Mouse (Mus musculus) kidney, postnatal 0 days (tissue): Measurements from ENCODE around the gene Acsm3. TPM values are rescaled to one million over a fixed set of nuclear protein-coding genes. Genes with fewer than 3 reads are reported as not detected.
"Not testable (repeated sequence)": the region's sequence is repeated elsewhere in the genome, so short reads cannot be mapped to it uniquely, and the experiment has no call there.

Experiments
- ATAC-seq: fragments of 200-750 bp; cut with Nextera tagmentation; replicated peaks from 2 replicates; pipeline ENCODE4 v1.8.0; 2017; ENCODE audit warnings: low read depth, moderate number of reproducible peaks, moderate TSS enrichment, moderate library complexity; ENCODE audit not compliant: low FRiP score
- DNase-seq: peaks from one replicate; pipeline ENCODE4 v3.0.0-alpha.2; 2016; ENCODE audit warnings: low spot score
- H3K27ac ChIP-seq: fragments of 300-500 bp; sonication (generic); 2 replicates; pipeline ENCODE4 v1.5.1; 2014; ENCODE audit warnings: mild to moderate bottlenecking
- H3K27me3 ChIP-seq: fragments of 300-500 bp; sonication (generic); 2 replicates; pipeline ENCODE4 v1.6.1; 2014; ENCODE audit warnings: low read length, mixed read lengths; ENCODE audit not compliant: insufficient read depth
- H3K36me3 ChIP-seq: fragments of 300-500 bp; sonication (generic); 2 replicates; pipeline ENCODE4 v1.6.1; 2014; ENCODE audit warnings: low read length, mixed read lengths; ENCODE audit not compliant: insufficient read depth
- H3K4me1 ChIP-seq: fragments of 300-500 bp; sonication (generic); replicated peaks from 2 replicates; pipeline ENCODE4 v1.6.1; 2014; ENCODE audit warnings: antibody characterized with exemption, low read length, mixed read lengths; ENCODE audit not compliant: insufficient read depth
- H3K4me2 ChIP-seq: fragments of 300-500 bp; sonication (generic); 2 replicates; pipeline ENCODE4 v1.6.1; 2014; ENCODE audit warnings: mild to moderate bottlenecking, low read length, moderate library complexity, mixed read lengths
- H3K4me3 ChIP-seq: fragments of 300-500 bp; sonication (generic); replicated peaks from 2 replicates; pipeline ENCODE4 v1.5.1; 2014; ENCODE audit warnings: low read depth, low read length
- H3K9ac ChIP-seq: fragments of 300-500 bp; sonication (generic); 2 replicates; pipeline ENCODE4 v1.6.1; 2014; ENCODE audit warnings: low read depth, low read length
- H3K9me3 ChIP-seq: fragments of 300-500 bp; sonication (generic); replicated peaks from 2 replicates; pipeline ENCODE4 v1.6.1; 2016; ENCODE audit warnings: low read length, inconsistent platforms, mixed read lengths
- CTCF ChIP-seq: IDR thresholded peaks from 2 replicates; pipeline ENCODE4 v1.5.1; 2016; ENCODE audit warnings: antibody characterized with exemption, low read depth, mild to moderate bottlenecking, moderate library complexity
- WGBS: fragments of 180-500 bp; shearing (Covaris S2); extraction: QIAGEN DNeasy Blood & Tissue Kit; methylation state at CpG from one replicate; pipeline ENCODE4 v1.1.7; 2014; 5-methylcytosine and 5-hydroxymethylcytosine counted together
- polyA plus RNA-seq: library from polyadenylated mRNA; unstranded; fragments of >200 nt; fragmentation: Nextera tagmentation; extraction: Ambion mirVana; gene quantifications from 2 replicates; pipeline ENCODE4 v1.2.1, GENCODE M21; 2015

The Acsm3 gene
- 0.82 and 0.99 TPM in 2 replicates for polyA plus RNA-seq

- Histone ChIP-seq H3K9me3 (no peaks in the 10 kb centered on the region), H3K4me2 (peak within 1 kb of the TSS; percentile 37), H3K27me3 (no peaks in the 10 kb centered on the region), H3K36me3 (no peaks in the 10 kb centered on the region), H3K27ac (no peak within 1 kb of the TSS), H3K4me1 (no peaks in the 10 kb centered on the region), H3K9ac (no peak within 1 kb of the TSS), H3K4me3 (no peak within 1 kb of the TSS)
- peak; percentile 17 for DNase-seq
- 0 out of 2 replicates have a peak, but pooled peaks have one; percentile 17 for ATAC-seq
- 15% methylated on average over 11 of the region's 11 CpGs for WGBS
- no peak for TF ChIP-seq CTCF
These were observed at the start of gene Acsm3 for GRCm38 (mm10) chr7:119760527-119760951. TSS of gene Acsm3 (plus strand) at chr7:119760923.

DNA sequence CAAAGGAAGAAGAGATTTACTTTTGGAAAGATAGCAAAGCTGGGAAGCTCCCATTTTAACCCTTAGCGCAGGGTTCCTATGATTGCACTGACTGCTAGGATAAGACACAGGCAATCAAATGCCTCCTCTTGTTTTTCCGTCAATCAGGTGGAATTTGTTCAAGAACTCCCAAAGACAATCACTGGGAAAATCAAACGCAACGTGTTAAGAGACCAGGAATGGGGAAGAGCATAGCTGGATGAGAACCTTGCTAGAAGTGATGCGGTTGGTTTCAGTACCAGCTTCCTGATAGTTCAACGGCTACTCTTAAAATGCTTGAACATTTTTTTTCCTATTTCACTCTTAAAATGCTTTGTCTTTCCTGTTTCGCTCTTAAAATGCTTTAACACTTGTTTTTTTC, 46.6 kb upstream of the Acsm3 start:
- peaks cover 27% of the 10 kb centered on the region for H3K36me3 ChIP-seq
- TF ChIP-seq CTCF, result no peak
- H3K27ac ChIP-seq, result no peak overlapping the region
- no peak overlapping the region for H3K9ac ChIP-seq
- no peak overlapping the region for H3K4me2 ChIP-seq
- DNase-seq (no peak), ATAC-seq (no peak)
- no peaks in the 10 kb centered on the region for H3K27me3 ChIP-seq
- H3K4me3 ChIP-seq, result no peak overlapping the region
- no peaks in the 10 kb centered on the region for H3K4me1 ChIP-seq
- 89% methylated on average over 7 of the region's 7 CpGs for WGBS
- no peaks in the 10 kb centered on the region for H3K9me3 ChIP-seq

- peak; percentile 70 for TF ChIP-seq CTCF
- Histone ChIP-seq H3K27me3 (no peaks in the 10 kb centered on the region), H3K9ac (peak within 1 kb of the TSS; percentile 90), H3K4me2 (peak within 1 kb of the TSS; percentile 88), H3K4me3 (peak within 1 kb of the TSS; percentile 96), H3K4me1 (0 out of 2 replicates have a peak, but pooled peaks cover 6% of the 10 kb centered on the region), H3K27ac (peak within 1 kb of the TSS; percentile 77), H3K36me3 (peaks cover 27% of the 10 kb centered on the region), H3K9me3 (no peaks in the 10 kb centered on the region)
- DNase-seq, result peak; percentile 94
- WGBS, result under 1% methylated on average over 60 of the region's 60 CpGs
- ATAC-seq, result peak; percentile 93
These were observed 40.3 kb upstream of the Acsm3 start, which contains the start of gene Thumpd1 for GRCm38 (mm10) chr7:119720253-119720946. TSS of gene Thumpd1 (minus strand) at chr7:119720798.

DNA sequence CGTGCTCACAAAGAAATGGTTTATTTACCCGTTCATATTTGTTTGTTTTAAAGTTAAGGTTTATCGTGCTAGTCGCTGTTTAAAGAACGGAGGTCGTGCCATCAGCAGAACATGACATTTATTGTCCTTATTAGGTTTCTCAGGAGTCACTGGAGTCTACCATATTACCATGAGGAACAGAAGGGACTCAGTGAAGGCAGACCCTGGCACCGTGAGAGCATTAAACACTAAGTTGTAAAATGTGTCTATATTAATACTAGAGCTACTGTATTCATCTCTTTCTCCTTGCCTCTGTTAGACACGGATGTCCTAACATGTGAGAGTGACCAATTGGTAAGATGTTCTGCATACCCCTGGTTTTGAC, 39.8 kb upstream of the Acsm3 start:
- Histone ChIP-seq H3K9me3 (no peaks in the 10 kb centered on the region), H3K4me3 (peak overlapping the region; percentile 96), H3K4me2 (peak overlapping the region; percentile 88), H3K27ac (0 out of 2 replicates have a peak overlapping the region, but pooled peaks have one; percentile 77), H3K27me3 (no peaks in the 10 kb centered on the region), H3K36me3 (peaks cover 22% of the 10 kb centered on the region), H3K4me1 (0 out of 2 replicates have a peak, but pooled peaks cover 6% of the 10 kb centered on the region), H3K9ac (peak overlapping the region; percentile 90; the same call in 1 of the 2 replicates)
- WGBS, result 10% methylated on average over 8 of the region's 8 CpGs
- no peak for TF ChIP-seq CTCF
- DNase-seq, result peak; percentile 10
- peak; percentile 30; the same call in 1 of the 2 replicates for ATAC-seq

DNA sequence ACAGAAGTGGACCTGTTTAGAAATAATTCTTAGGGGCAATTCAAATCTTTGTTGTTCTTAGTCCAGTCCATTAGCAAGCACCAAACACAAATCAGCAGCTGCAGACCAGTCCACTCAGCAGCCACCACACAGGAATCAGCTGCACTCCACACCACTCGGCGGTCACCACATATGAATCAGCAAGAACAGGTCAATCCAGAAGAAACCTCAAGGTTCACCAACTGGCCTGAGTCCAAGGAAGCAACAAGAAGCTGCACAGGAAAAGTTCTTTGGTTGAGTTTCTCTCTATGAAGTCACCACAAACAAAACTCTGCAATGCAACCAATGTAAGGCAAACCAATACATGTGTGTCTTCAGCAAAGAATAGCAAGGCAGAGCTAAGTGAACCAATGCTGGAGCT, 33.1 kb upstream of the Acsm3 start:
- Histone ChIP-seq H3K27ac (no peak overlapping the region), H3K4me2 (no peak overlapping the region), H3K4me1 (no peaks in the 10 kb centered on the region), H3K36me3 (no peaks in the 10 kb centered on the region), H3K9me3 (no peaks in the 10 kb centered on the region), H3K9ac (no peak overlapping the region), H3K4me3 (no peak overlapping the region), H3K27me3 (no peaks in the 10 kb centered on the region)
- DNase-seq (no peak), ATAC-seq (no peak)
- TF ChIP-seq CTCF, result no peak
- WGBS, result 93% methylated on average over 2 of the region's 2 CpGs

DNA sequence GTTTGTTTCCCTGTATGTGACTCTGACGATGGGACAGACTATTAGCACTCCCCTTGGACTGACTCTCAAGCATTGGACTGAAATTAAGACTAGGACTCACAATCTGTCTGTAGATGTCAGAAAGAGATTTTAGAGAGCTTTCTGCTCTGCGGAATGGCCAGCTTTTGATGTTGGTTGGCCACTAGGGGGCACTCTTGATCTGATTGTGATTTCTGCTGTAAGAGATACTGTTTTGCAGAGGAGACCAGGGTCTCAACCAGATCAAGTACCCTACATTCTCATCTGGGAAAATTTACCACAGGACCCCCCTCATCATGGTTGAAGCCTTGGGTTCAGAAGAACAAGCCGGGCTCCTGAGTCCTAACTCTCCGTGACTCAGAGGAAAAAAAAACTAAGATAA, 29.5 kb upstream of the Acsm3 start:
- H3K4me2 ChIP-seq, ATAC-seq, H3K9ac ChIP-seq, H3K4me1 ChIP-seq, H3K9me3 ChIP-seq, H3K4me3 ChIP-seq, H3K27me3 ChIP-seq, DNase-seq, H3K36me3 ChIP-seq, H3K27ac ChIP-seq: not testable (repeated sequence)
- TF ChIP-seq CTCF, result peak; percentile 44
- 84% methylated on average over 4 of the region's 4 CpGs for WGBS
